Mouse (Mus musculus) left cerebral cortex, postnatal 4 days (tissue): ENCODE measurements around the gene Cyp4v3. TPM values are rescaled to one million over a fixed set of nuclear protein-coding genes. Genes with fewer than 3 reads are reported as not detected.
"Not testable (repeated sequence)": the region's sequence is repeated elsewhere in the genome, so short reads cannot be mapped to it uniquely, and the experiment has no call there.

ENCODE experiments used
- DNase-seq: peaks from one replicate; pipeline ENCODE4 v3.0.0-alpha.2; 2022
- intact Hi-C: fragments of 180-260 bp; cut with DNase I; formaldehyde crosslinking; loops from one replicate; pipeline ENCODE4 v1.15.1; 2025
- total RNA-seq, 2 experiments: library from RNA; stranded (reverse); gene quantifications; 2 replicates each; pipeline ENCODE4 v1.2.3; 2021

Gene Cyp4v3
- 1 to 10 TPM; 2.7 to 3.0 TPM for total RNA-seq

DNA sequence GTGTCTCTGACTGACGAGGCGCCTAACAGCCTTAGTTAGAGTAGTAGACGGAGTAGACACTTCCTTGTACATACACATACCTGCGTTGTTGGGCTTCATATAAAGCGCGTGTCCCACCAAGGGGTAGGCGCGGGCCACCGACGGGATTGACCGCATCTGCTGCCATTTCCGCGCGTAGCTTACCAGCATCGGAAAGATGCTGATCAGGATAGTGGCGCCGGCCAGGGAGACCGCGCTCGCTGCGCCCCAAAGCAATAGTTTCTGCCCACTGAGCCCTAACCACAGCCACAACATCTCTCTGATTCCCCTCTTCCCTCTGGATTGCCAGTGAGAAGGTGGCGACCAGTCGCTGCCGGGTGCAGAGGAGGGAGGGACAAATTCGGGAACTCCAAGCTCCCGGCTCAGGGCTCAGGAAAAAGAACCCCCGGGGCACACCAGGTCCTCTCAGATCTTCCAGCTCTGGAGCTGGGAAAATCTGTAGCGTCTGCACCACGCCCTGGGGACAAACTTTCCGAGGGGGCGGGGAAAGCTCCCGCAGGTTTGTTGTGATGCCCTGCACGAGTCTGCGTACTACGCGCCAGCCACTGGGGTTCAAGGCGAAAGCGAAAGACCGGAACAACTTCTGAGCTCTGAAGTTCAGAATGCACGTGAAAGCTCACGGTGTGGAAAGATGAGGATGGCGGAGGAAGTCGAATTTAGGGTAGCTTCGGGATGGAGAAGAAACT lies at the start of gene Cyp4v3:
Gene Cyp4v3 (minus strand): TSS at position 532 of the 725 bp plus-strand sequence.
- intact Hi-C loops, result no loop called here
- peak; percentile 56 for DNase-seq

DNA sequence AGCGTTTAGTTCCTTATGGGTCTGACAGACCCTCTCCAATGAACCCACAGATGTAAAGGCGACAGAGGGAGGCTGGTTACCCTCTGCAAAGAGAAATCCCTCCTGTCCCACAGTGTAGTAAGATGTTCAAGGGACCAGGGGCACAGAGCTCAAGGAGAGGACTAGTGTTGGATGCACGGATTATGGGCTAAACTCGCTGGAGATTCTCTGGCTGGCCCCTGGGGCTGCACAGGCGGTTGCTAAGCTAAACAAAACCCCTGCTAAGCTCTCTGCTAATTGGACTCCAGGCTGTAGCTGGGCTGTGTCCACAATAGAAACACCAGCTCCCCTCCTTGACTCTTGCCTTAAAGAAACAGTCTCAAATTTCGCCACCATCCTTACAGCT lies 48.9 kb upstream of the Cyp4v3 start, which contains the start of gene Fam149a:
Gene Fam149a (minus strand): TSS at position 329 of the 385 bp plus-strand sequence.
- intact Hi-C loops, result no loop called here

DNA sequence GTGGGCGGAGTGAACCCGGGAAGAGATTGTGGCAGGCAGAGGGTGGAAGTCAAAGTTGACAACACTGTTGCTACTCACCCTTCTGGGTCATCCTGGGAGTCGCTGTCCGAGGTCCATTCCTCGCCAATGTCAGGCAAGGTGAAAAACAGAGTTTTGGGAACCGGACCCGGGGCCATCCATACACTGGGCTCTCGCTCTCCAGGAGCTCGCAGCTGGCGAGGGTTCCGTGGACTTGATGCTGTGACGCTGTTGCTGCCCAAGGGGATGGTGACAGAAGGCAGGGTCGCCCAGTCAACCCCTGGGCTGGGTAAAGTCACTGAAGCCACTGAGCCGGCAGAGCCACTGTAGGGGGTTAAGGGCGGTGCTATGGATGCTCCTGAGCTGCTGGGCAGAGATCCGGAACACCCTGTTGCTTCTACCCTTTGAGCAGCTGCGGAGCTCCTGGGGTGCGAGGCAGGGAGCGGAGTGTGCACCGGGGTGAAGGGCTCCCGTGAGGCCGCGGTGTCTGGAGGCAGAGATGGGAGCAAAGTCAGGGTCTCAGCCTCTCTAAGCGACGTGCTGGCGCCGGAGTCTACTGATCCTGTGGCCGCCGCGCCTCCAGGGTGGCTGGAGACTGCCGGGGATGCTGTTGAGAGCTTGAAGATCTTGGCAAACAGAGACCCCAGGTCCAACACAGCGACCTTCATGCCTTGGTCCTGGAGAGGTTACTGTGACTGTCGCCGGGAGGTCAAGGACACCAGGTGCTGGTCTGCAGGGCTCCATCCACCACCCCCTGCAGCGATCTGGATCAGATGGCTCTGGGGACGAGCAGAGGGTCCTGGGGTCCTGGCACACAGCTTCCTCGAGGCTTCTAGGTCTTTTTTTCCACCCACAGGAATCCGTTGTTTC lies 48.3 kb upstream of the Cyp4v3 start:
- no peak for DNase-seq
- intact Hi-C loops, result no loop called here

More for the DNA sequence above, 48.9 kb upstream of the Cyp4v3 start, which contains the start of gene Fam149a:
- DNase-seq, result no peak

DNA sequence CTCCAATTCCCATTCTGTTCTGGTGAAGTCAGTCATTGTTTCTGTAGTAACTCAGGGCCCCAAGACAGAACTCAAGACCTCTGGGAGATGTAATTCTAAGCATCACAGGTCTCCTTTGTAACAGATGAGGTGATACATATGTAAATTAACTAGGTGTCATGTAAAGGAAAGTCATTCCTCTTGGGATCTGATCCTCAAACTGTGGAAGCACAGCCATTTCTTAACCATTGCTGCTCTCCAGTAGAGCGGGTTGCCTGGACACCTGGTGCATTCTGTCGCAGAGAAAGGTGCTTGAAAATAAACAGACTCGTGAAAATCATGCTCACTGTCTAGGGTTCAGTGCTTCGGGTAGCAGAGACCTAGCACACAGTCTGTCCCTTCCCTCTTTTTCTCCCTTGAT lies 47.6 kb upstream of the Cyp4v3 start:
- no peak for DNase-seq
- intact Hi-C loops, result no loop called here

DNA sequence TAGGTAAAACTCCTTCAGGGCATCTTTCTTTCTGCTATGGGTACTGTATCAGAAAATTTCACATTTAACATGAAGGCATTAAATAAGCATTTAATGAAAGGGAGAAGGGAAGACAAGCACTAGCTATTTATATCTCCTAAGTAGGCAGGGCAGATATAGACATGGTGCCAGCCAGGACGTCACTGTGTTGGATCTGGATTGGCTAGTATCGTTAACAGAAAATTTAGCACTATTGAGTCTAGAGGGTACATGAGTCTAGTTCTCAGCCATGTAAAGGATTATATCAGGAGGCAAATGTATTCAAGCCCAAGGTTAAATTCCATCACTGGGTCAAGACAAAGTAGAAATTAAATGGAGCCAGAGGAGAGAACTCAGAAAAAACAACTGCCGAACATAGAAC lies 41.1 kb upstream of the Cyp4v3 start:
- DNase-seq, result no peak
- intact Hi-C loops, result no loop called here

DNA sequence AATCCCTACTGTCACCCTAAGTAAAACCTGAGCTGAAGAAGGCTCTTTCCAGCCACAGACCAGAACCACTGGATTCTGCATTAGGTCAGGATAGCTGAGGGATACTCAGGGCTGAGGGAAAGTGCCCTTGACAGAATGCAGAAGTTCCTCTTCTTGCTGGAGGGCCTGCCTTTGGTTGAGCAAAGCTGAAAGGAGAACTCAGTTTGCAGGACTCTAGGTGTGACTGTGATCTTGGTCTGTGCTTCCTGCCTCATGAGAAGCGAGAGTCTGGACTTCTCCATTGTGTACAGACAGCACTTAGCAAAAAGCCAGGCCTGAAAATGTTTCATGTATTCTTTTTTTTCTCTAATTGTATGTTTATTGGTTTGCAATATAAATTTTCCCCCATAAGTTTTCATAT lies 34.1 kb upstream of the Cyp4v3 start:
- intact Hi-C loops, result no loop called here
- no peak for DNase-seq

DNA sequence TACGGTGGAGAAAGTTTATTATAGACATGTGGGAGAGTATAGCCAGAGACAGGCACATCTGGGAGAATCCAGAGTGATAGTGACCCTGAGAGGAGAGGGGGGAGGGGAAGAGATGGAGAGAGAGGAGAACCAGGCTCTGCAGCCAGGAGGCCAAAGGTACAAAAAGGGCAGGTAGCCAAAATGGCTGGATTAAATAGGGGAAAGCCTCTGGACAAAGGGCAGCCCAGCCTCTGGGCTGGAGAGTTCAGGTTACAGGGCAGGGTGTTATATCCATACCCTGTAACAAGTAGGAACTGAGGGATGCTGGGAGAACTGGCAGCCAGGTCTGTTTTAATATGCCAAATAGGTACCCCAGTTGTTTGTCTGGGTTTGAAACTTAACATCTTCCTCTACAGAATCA lies 30.2 kb upstream of the Cyp4v3 start:
- DNase-seq, result no peak
- intact Hi-C loops, result no loop called here

DNA sequence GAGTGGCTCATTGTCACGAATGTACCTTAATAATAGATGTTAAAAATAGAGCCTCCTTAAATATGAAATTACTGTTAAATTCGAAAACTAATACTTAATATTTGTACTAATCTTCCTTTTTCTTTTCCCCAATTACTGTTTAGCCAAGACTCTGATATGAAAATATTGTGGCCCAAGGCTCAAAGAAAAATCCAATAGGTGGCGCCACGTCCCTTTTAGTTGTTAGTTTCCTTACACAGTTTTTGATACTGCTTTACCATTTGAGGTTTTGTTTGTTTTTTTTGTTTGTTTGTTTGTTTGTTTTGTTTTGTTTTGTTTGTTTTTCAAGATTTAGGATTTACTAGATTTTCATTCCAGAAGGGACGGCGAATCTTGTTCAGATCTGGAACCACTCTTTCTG lies 29.3 kb upstream of the Cyp4v3 start:
- DNase-seq, result peak; percentile 26
- intact Hi-C loops, result no loop called here

DNA sequence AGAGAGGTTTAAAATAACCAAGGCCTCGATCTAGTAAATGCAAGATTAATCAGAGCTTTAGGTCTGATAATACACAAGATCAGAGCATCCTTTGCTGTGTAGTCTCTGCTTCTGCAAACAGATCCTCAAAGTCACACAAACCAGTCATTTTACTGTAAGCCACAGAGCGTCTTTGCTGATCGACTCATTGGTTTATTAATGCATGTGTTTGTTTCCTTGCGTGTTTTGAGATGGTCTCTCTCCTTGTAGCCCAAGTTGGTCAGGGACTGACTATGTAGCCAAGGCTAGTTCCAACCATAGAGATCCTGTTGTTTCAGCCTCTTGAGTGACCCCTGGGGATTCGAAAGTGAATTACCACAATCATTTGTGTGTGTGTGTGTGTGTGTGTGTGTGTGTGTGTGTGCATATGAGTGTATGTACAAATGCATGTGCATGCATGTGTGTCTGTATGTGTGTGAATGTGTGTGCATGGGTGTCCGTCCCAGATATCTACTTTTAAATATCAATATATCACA lies 26.1 kb upstream of the Cyp4v3 start:
- no peak for DNase-seq
- intact Hi-C loops, result no loop called here

DNA sequence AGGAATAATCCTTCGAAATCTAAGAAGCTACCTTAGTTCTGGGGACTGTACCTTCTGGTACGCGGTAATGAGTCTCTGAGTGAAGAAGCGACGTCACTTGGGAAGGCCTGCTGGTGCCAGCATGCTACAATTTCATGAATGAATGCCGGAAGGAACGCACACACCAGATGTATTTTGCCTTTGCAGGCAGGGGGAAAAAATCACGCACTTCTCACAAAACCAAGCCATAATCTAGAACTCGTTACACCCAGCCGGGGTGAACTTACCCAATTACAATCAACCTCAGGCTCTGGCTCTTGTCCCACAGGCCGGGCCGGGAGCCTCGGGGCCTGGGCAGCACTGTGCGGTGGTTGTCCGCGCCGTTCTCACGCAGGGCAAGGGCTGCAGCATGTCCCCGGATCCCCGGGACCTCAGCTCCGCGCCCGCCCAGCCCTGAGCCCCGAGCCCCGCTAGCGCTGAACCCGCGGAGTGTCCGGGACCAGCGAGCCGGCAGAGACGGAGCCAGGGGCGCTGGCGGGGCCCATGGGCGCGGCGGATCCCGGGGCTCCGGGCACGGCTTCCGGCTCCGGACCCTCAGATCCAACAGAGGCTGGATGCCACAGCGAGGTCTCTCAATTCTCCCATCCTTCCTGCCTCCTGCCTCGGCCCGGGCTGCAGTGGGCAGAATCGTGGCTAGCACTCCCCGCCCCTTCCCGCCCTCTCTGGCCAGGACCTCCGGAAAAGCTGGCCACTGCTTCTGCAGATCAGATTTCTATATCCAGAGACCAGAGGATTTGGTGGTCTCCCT lies 25.3 kb upstream of the Cyp4v3 start:
- peak; percentile 62 for DNase-seq

DNA sequence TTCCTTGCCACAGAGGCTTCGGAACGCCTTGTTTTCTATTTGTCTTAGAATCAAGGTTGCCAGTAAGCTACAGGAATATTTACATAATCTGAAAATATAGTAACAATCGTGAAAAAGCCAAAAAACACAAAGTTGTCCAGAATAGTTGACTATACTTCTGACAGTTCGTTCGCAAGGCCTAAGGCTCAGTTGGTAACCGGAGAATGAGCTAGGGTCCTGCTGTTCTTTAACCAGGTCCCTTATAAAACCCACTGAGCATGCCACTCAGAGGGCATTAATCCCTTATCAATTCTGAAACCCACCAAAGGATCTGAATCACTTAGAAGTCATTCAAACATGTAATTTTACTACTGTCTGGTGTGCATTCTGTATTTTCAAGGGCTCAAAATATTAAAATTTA lies 22.8 kb upstream of the Cyp4v3 start:
- intact Hi-C loops, result no loop called here

More for the DNA sequence above, 25.3 kb upstream of the Cyp4v3 start:
- intact Hi-C loops, result no loop called here

DNA sequence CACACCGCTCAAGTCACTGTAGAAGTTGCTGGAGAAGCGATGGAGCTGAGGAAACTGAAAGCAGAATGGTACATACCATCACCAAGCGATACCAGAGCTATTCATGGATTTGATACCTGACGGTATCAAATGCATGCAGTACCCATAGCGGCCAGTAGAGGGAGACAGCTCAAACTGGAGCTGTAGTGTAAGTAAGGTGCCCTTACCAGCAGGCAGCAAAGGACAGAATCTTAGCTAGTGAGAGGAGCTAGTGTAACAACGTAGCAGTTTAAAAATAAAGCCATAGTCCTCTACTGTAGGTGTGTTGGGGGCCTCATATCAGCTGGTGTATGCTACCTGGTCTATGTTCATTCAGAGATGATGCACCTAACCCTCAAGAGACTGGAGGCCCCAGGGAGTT lies 12.0 kb upstream of the Cyp4v3 start:
- DNase-seq, result peak; percentile 66
- intact Hi-C loops, result no loop called here

More for the DNA sequence above, 22.8 kb upstream of the Cyp4v3 start:
- no peak for DNase-seq

DNA sequence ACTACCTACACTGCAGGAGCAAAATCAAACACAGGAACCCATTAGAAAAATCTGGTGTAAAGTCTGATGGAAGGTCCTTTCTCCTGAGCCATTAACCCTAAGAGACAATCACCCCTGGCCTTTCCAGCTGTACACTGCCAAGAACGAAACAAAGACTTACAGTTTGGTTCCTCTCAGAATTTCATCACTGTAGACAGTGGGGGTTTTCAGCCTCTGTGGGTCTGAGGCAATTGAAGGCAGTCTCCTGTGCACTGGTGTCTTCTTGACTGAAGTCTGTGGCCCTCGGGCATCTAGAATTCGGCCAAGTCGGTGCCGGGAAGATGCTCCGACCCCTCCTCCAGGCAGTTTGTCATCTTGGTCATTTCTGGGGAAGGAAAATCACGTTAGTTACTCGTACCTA lies 11.3 kb upstream of the Cyp4v3 start:
- intact Hi-C loops, result no loop called here
- no peak for DNase-seq

DNA sequence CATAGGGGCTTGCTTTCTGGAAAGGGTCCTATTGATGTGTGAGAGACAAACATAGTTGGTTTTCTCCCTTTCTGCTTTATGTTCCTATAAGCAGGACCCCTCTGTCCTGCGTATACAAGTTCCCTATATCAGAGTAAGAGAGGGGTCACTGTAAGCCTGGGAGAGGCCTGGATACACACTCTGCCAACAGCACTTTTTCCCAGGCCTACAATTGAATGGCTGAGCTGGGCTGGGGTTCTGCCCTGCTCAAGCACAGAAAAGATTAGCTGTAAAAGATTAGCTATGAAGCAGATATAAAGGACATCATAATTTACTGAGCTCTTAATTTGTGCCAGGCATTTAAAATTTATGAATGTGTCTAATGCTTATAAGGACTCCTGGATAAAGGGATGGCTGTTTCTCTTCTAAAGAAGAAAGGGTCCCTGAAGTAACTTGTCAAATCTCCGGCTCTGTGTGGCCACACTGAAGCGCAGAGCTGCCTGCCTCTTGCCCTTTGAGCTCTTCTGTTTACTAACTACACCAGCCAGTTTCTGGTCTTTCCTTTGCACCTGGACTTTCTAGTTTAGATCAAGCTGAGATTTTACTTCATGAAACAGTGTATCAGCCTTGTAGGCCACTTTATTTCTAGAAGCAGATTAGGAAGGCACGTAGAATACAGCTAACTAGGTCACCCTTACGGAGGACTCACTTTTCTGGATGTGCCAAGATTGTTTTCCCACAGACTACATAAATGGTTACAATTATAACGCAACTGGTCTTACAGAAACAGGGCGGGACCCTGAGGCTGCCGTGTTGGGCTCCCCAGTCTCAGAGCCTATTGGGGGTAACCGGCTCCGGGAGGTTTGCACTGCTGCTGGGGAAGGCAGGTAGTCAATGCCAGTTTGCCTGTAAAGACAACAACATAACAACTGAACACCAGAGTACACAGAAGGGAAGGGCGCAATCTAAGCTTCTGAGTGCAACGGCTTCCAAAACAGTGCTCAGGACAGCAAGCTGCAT lies 8.9 kb upstream of the Cyp4v3 start:
- DNase-seq, result no peak
- intact Hi-C loops, result no loop called here

DNA sequence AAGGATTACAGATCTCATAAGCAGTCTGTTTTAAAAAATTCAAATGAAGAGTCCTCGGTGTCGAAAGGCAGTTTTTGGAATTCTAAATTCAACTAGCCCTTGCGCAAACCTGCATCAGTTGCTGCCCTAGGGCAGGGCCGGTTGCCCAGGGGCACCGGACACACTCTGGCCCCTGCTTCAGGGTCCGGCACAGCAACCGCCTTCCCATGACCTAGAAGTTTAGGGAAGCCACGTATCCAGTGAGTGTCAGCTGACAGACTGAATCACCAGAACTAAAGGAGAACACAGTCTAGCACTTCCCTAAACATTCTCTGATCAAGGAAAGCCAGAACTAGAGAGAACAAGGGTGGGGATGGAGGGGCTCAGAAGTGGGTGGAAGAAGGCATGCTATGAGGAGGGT lies 477 bp upstream of the Cyp4v3 start:
- intact Hi-C loops, result no loop called here
- no peak for DNase-seq

DNA sequence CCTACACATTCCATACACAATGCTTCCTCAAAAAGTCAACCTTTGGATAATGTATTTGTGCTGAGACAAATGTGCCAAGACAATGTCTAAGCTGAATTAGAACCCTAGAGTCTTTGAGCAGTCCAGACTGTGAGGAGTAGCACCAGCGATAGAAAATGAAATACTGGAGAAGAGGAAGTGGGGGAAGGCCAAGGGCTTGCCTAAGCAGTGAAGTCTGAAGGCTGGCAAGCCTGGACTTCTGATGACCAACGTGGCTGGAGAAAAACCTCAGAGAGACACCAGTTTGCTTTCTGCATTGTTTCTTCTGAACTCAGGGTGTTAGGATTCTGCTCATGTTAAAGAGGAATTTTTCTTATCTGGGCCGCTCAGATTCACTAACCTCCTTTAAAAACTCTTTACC lies 2.2 kb downstream of the Cyp4v3 start:
- intact Hi-C loops, result no loop called here
- DNase-seq, result no peak

DNA sequence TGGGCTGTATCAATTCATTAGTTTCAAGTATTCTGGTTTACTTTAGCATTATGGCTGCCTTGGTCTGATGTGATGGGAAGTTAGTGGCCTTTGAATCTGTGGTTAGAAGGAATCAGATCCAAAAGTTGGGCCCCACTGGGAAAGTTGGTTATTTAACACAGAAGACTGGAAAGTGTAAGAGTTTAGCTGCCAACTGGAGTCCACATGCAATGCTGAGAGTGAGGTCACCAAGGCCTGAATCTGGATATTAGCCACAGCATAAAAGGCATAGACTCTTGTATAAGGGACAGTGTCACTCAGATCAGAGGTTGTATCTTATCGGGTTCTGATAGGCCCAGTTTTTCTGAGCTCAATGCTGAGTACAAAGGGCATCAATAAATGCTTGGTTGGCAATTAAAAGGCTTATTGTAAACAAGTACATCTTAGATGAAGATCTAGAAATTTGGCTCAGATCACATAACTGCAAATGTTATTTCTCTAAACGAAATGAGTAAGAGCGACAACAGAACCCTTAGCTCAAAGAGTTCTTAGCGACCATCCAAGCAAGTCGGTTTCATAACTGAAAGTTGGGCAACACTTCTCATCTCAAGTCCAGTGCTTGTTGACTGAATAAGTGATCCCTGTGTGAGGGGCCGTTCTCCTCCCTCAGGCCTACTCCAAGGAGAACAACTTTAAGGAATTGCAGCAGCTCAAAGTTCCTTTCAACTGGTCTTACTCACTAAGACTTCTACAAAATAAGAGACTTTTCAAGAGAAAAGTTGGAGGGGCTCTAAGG lies 3.6 kb downstream of the Cyp4v3 start:
- DNase-seq, result no peak
- intact Hi-C loops, result no loop called here

DNA sequence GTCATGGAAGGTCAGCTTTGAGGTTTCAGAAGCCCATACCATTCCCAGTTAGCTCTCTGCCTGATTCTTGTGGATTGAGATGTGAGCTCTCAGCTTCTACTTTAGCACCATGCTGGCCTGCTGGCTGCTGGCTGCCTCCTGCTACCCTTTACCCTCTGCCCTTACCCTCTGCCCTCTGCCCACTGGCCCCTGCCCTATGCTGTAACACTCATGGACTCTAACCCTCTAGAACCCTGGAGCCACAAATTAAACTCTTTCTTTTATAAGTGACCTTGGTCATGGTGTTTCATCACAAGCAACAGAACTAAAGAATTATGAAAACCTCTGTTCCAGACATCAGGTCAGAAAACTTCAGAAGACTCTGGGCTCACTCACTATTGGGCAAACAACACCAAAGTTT lies 5.9 kb downstream of the Cyp4v3 start:
- intact Hi-C loops, DNase-seq: not testable (repeated sequence)

DNA sequence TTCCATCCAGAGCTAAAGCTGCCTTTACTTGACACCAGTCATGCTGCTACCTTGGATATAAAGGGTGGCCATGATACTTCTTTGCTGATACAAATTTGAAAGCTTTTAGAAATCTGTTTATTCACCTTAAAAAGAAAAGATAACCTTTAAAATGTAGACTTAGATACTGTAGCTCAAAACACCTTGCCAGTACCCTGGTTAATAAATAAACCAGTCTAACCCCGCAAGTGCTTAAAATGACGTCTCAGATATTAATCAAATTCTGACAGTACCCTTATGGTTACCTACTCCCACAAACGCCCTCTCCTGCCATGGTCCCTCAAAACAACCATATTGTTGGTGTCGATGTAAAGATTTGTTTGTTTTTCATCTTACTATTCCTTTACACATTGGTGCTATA lies 8.9 kb downstream of the Cyp4v3 start:
- intact Hi-C loops, result no loop called here
- DNase-seq, result no peak
